In genomic region chr6:111917868-111918597, GRCm38 (mm10) we compare ENCODE assay signal across 18 mouse cellular contexts.
DNase-seq lines count a peak whose midpoint lies in the region; ATAC-seq lines count a peak whose summit lies in the region.
"Had no signal": no experiment of that assay in that cellular context is flagged by ENCODE, and none has a peak within 500 bp of the region (broad histone marks: within the 10 kb centered on the region; RNA-seq: fewer than 3 reads in every experiment).

No protein-coding gene starts in this region.

- no peaks in the 10 kb centered on the region for H3K36me3 ChIP-seq in intestine, embryonic 15.5 days
- H3K36me3 ChIP-seq: liver, embryonic 12.5 days had no signal

- H3K4me1 ChIP-seq in intestine, embryonic 15.5 days (replicated peaks) = no peaks in the 10 kb centered on the region
- H3K4me1 ChIP-seq: forebrain, embryonic 13.5 days; liver, embryonic 12.5 days had no signal

- no peak overlapping the region for H3K27ac ChIP-seq in intestine, embryonic 15.5 days
- H3K27ac ChIP-seq: forebrain, embryonic 13.5 days; liver, embryonic 12.5 days had no signal

- no peak for ATAC-seq in intestine, embryonic 15.5 days
- ATAC-seq: activated CD4-positive, CD25-positive, alpha-beta regulatory T cell, adult 4 months; forebrain, embryonic 13.5 days; liver, embryonic 12.5 days; Patski had no signal

- H3K27me3 ChIP-seq in intestine, embryonic 15.5 days (replicated peaks) = no peaks in the 10 kb centered on the region
- H3K27me3 ChIP-seq: forebrain, embryonic 13.5 days; liver, embryonic 12.5 days had no signal

- H3K4me2 ChIP-seq in intestine, embryonic 15.5 days (replicated peaks) = no peak overlapping the region
- H3K4me2 ChIP-seq: forebrain, embryonic 13.5 days; liver, embryonic 12.5 days had no signal

- H3K9me3 ChIP-seq in intestine, embryonic 15.5 days = no peaks in the 10 kb centered on the region
- H3K9me3 ChIP-seq: forebrain, embryonic 13.5 days; liver, embryonic 12.5 days had no signal

- no peak overlapping the region for H3K4me3 ChIP-seq in intestine, embryonic 15.5 days (replicated peaks)
- H3K4me3 ChIP-seq: forebrain, embryonic 13.5 days; liver, embryonic 12.5 days; myocyte had no signal

- 55% methylated on average over 3 of the region's 3 CpGs for WGBS in intestine, embryonic 15.5 days

- no peak overlapping the region for H3K9ac ChIP-seq in intestine, embryonic 15.5 days
- H3K9ac ChIP-seq: forebrain, embryonic 13.5 days; liver, embryonic 12.5 days had no signal

- DNase-seq in kidney, adult 11 months = peak; percentile 4
- DNase-seq in kidney, adult 18-20 months = no peak
- peak; percentile 21 for DNase-seq in kidney, adult 9 months
- peak; percentile 5 to 50 for DNase-seq in kidney, postnatal 36 days
- peak; percentile 39 for DNase-seq in lung, postnatal 25 days (ENCODE audit: low spot score)
- DNase-seq in frontal cortex, postnatal 25 days (ENCODE audit: low spot score in 2 of 2) = no peak
- no peak for DNase-seq in embryo, embryonic 9.5 days (ENCODE audit: extremely low spot score)
- DNase-seq: adrenal gland, postnatal 36 days; cerebellum, adult 8-10 months; left cerebral cortex, postnatal 4 days; midbrain, embryonic 14.5 days; thymus, postnatal 14 days had no signal

Comparison
In these comparisons a context has a peak if more than half of its experiments do, and no peak if none do; other contexts are left out.
1. DNase-seq: peak in kidney, adult 11 months (single experiment), kidney, adult 9 months (single experiment), kidney, postnatal 36 days (2 of 2) and lung, postnatal 25 days (single experiment); none in kidney, adult 18-20 months (single experiment), frontal cortex, postnatal 25 days (0 of 2) and embryo, embryonic 9.5 days (single experiment).